Mouse (Mus musculus) limb, embryonic 10.5 days (tissue): ENCODE data around the gene Smim24. TPM values are rescaled to one million over a fixed set of nuclear protein-coding genes. Genes with fewer than 3 reads are reported as not detected.

Experiments
- DNase-seq: peaks from one replicate; pipeline ENCODE4 v3.0.0-alpha.2; 2017; ENCODE audit warnings: low spot score
- H3K27ac ChIP-seq: fragments of 300-500 bp; sonication (generic); 2 replicates; pipeline ENCODE4 v1.5.1; 2016; ENCODE audit warnings: mild to moderate bottlenecking
- H3K27me3 ChIP-seq: fragments of 300-500 bp; sonication (generic); 2 replicates; pipeline ENCODE4 v1.6.1; 2016; ENCODE audit warnings: low read depth, mild to moderate bottlenecking; ENCODE audit not compliant: poor library complexity, severe bottlenecking
- H3K36me3 ChIP-seq: fragments of 300-500 bp; sonication (generic); 2 replicates; pipeline ENCODE4 v1.6.1; 2016; ENCODE audit warnings: mild to moderate bottlenecking, moderate library complexity
- H3K4me1 ChIP-seq: fragments of 300-500 bp; sonication (generic); 2 replicates; pipeline ENCODE4 v1.6.1; 2016
- H3K4me3 ChIP-seq: fragments of 300-500 bp; sonication (generic); 2 replicates; pipeline ENCODE4 v1.5.1; 2016; ENCODE audit warnings: mild to moderate bottlenecking, moderate library complexity
- H3K9me3 ChIP-seq: fragments of 300-500 bp; sonication (generic); replicated peaks from 2 replicates; pipeline ENCODE4 v1.6.1; 2016; ENCODE audit warnings: mild to moderate bottlenecking
- WGBS: fragments of 180-500 bp; shearing (Covaris S2); methylation state at CpG from one replicate; pipeline ENCODE4 v1.1.7; 2016; 5-methylcytosine and 5-hydroxymethylcytosine counted together
- polyA plus RNA-seq: library from polyadenylated mRNA; unstranded; fragments of >200 nt; fragmentation: Nextera tagmentation; extraction: Ambion mirVana; gene quantifications from 2 replicates; pipeline ENCODE4 v1.2.1, GENCODE M21; 2016

Smim24 gene
- 1.9 and 2.9 TPM in 2 replicates for polyA plus RNA-seq

DNA sequence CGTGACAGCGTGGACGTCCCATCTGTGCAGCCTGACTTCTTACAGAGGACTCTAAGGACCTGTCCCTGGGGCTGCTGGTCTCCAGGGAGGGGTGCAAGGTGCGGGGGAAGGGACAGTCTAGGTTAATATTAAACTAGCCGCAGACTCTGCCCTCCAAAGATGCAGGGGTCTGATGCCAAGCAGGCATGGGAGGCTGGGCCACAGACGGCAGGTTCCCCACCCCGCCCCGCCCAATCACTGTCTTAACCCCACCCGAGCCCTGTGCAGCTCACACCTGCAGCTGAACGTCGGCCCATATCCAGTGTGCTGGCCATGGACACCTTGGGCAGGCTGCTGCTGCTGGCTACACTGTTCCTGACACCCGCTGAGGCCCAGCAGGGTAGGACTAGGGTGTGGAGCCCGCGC, at the start of gene Smim24:
Smim24 (plus strand) TSS at position 271 of the 405 bp plus-strand sequence.
- Histone ChIP-seq H3K4me1 (peaks cover 26% of the 10 kb centered on the region), H3K27me3 (peaks cover 16% of the 10 kb centered on the region), H3K27ac (peak within 1 kb of the TSS; percentile 73), H3K9me3 (no peaks in the 10 kb centered on the region), H3K4me3 (peak within 1 kb of the TSS; percentile 43), H3K36me3 (peaks cover 35% of the 10 kb centered on the region)
- WGBS = 64% methylated on average over 14 of the region's 14 CpGs
- DNase-seq = no peak

DNA sequence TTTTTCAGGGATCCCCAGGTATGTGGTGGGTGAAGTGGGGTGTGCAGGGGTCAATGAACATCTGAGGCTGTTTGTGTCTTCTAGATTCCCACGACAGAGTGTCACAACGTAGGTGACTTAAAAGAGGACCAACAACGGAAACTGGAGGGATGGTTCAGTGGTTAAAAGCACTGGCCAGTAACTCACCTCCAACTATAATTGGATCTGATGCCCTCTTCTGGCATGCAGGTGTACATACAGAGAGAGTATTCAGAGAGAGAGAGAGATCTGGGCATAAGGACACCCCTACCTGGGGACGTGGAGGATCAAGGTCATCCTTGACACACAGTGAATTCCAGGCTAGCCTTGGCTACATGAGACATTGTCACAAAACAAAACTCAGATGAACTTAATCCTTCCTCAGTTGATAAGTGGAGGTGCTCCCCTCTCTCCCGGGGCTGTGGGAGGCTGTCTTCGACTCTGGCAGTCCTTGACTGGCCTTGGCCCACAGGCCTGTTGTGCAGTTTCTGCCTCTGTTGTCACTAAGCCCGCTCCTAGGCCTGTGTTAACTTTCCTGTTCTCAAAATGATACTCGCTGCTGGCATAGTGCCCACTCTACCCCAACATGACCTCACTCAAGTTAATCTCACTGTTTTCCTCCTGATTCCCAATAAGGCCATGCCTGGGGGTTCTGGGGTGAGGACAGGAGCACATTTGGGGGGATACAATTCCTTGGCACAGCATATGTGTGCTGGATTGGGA, 48.3 kb upstream of the Smim24 start:
- WGBS = 58% methylated on average over 8 of the region's 8 CpGs
- no peak overlapping the region for H3K27ac ChIP-seq
- H3K4me3 ChIP-seq = peak overlapping the region; percentile 11; the same call in 1 of the 2 replicates

DNA sequence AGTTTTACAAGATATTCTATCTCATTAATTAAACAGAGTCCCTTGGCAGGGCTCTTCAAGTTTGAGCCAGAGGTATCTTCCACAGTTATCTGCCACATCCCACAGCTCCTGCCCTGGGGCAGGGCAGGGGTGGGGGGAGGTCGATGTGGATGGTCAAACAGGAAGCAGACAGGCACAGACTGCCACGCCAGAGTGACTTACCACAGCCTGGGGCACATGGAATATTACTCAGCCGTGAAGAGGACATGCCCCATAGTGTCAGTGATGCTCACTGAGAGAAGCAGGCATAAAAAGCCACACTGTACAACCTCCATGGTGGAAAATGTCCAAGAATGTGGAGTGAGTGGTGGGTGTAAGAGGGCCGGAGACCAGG, 47.7 kb upstream of the Smim24 start:
- H3K27ac ChIP-seq = no peak overlapping the region
- peaks cover 78% of the 10 kb centered on the region for H3K27me3 ChIP-seq
- peaks cover 32% of the 10 kb centered on the region for H3K36me3 ChIP-seq
- no peak for DNase-seq
- H3K4me3 ChIP-seq = peak overlapping the region; percentile 11; the same call in 1 of the 2 replicates
- peaks cover 58% of the 10 kb centered on the region for H3K4me1 ChIP-seq
- WGBS = 88% methylated on average over 4 of the region's 4 CpGs
- H3K9me3 ChIP-seq = no peaks in the 10 kb centered on the region

More for the DNA sequence above, 48.3 kb upstream of the Smim24 start:
- Histone ChIP-seq H3K9me3 (no peaks in the 10 kb centered on the region), H3K36me3 (peaks cover 32% of the 10 kb centered on the region), H3K27me3 (peaks cover 82% of the 10 kb centered on the region), H3K4me1 (peaks cover 53% of the 10 kb centered on the region)
- DNase-seq = no peak

DNA sequence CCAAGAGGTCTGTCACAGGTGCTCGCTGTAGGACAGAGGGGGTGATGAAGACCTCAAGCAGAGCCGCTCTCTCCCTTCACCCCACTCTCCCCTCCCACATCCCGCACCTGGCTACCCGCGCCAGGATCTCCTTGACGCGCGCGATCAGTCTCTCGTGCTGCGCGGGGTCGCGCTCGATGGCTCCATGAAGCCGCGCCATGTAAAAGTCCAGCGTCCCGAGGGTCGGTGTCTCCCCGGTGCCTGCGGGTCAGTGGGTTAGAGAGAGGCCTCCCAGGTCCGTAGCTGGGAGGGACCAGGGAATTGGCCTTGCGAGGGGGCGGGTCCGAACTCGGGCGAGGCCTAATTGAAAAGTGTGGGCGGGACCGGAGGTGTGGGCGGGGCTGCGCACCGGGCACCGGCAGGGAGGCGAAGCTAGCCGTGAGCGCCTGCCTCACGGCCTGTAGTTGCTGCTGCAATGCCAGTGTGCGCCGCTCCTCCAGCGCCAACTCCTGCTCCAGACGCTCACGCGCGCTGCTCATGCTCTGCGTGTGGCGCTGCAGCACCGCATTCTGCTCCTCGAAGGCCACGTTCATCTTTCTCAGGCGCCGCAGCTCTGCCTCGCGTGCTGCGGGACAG, 46.3 kb upstream of the Smim24 start:
- peak; percentile 84 for DNase-seq
- peak overlapping the region; percentile 38 for H3K27ac ChIP-seq
- peak overlapping the region; percentile 47 for H3K4me3 ChIP-seq
- H3K27me3 ChIP-seq = peaks cover 64% of the 10 kb centered on the region
- 4% methylated on average over 55 of the region's 55 CpGs for WGBS
- no peaks in the 10 kb centered on the region for H3K9me3 ChIP-seq
- H3K36me3 ChIP-seq = peaks cover 32% of the 10 kb centered on the region
- H3K4me1 ChIP-seq = peaks cover 59% of the 10 kb centered on the region

DNA sequence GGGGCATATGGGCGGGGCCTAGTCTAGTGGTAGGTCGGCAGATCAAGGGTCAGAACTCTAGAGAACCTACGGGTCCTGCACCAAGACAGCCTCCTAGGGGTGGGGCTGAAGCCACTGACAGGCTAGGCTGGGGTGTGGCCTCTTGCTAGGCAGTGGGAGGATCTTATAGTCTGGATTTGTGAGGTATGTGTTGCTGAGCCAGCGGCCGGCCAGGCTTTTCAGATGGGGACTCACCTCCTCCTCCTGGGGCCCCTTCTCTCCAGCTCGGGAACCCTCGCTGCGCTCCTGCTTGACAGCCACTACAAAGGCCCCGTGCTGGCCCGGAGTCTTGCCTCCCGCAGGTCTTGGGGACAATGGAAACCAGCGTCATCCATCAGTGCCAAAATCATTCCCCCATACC, 43.7 kb upstream of the Smim24 start:
- peak overlapping the region; percentile 95 for H3K27ac ChIP-seq
- DNase-seq = no peak
- WGBS = 6% methylated on average over 12 of the region's 12 CpGs

DNA sequence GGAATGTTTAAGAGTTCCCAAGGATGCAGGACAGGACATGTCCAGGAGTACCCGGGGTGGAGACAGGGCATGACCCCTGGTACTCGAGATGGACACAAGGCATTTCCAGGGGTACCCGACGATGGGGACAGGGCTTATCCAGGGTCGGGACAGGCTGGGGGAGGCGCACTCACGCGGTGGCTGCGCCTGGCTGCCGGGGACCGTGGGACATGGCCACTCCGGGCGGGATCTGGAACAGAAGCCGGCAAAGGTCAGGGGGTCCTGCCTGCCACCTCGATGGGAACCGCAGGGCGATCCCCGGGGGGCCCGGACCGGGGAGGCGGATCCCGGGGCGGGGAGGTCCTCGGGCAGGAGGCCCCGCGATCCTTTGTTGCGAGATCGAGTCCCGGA, 42.9 kb upstream of the Smim24 start:
- Histone ChIP-seq H3K9me3 (no peaks in the 10 kb centered on the region), H3K27me3 (peaks cover 31% of the 10 kb centered on the region), H3K4me1 (peaks cover 69% of the 10 kb centered on the region), H3K4me3 (peak overlapping the region; percentile 97), H3K27ac (peak overlapping the region; percentile 95), H3K36me3 (peaks cover 32% of the 10 kb centered on the region)
- under 1% methylated on average over 29 of the region's 29 CpGs for whole genome bisulfite sequencing
- DNase-seq = no peak

More for the DNA sequence above, 43.7 kb upstream of the Smim24 start:
- peaks cover 32% of the 10 kb centered on the region for H3K36me3 ChIP-seq
- peak overlapping the region; percentile 97 for H3K4me3 ChIP-seq
- H3K27me3 ChIP-seq = peaks cover 39% of the 10 kb centered on the region
- H3K4me1 ChIP-seq = peaks cover 61% of the 10 kb centered on the region
- no peaks in the 10 kb centered on the region for H3K9me3 ChIP-seq

DNA sequence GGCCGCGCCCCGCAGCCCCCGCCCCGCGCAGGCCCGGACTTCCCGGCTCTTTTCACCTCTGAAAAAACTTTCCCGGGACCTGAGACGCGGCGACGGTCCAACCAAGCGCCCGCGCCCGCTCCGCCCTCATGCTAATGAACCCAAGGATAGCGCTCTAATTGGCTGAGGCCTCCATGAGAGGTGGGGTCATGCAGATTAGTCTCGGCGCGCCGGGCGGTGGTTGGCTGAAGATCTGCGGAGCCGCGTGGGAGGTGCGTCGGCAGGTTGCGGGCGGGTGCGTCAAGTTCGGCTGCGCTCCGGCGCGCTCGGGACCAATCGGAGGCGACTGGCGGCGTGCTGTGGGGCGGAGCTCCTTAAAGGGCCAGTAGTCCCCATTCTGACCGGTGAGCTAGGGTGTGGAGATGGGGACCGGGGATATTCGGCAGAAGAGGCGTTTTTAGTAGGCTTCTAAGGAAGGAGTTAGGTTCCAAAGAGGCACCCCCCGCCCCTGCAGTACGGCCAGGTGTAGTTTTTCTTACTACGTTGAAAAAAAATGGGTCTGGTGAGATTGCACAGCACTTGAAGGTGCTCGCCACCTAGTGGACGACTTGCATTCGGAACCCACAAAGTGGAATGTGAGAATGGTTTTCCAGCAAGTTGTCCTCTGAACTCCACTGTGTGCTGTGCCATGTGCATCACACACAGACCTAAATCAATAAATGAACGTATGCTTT, 42.3 kb upstream of the Smim24 start, which contains the start of gene Hmg20b:
Hmg20b (minus strand) TSS at position 130 of the 713 bp plus-strand sequence.
- Histone ChIP-seq H3K4me3 (peak within 1 kb of the TSS; percentile 97), H3K9me3 (no peaks in the 10 kb centered on the region), H3K27ac (peak within 1 kb of the TSS; percentile 95), H3K36me3 (peaks cover 27% of the 10 kb centered on the region), H3K4me1 (peaks cover 75% of the 10 kb centered on the region), H3K27me3 (peaks cover 25% of the 10 kb centered on the region)
- WGBS = under 1% methylated on average over 54 of the region's 54 CpGs
- peak; percentile 99 for DNase-seq

DNA sequence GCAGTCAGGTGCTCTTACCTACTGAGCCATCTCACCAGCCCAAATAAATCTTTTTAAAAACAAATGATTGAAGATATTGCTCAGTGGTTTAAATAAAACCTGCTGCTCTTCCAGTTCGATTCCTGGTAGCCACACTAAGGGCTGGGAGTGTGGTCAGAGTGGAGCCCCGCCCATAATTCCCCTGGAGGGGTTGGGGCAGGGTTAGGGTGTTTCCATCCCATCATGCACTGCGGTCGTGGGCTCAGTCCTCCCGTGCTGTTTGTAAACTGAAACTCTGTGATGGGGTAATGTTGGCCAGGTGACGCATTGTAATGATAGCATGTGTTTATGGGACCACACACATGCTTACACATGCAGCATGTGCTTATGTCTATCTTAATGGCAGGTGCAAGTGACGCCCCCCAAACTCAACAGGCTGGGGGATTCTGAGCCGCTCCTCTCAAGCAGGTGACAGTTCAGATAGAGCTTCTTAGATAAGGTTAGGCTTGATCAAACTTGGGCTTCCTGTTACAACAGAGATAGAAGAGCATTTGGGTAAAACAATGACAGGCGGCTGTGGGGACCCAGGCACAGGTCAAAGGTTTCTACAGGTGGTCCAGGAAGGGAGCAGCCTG, 41.1 kb upstream of the Smim24 start:
- Histone ChIP-seq H3K36me3 (peaks cover 20% of the 10 kb centered on the region), H3K27me3 (peaks cover 27% of the 10 kb centered on the region), H3K4me1 (peaks cover 69% of the 10 kb centered on the region), H3K27ac (no peak overlapping the region), H3K9me3 (no peaks in the 10 kb centered on the region), H3K4me3 (no peak overlapping the region)
- no peak for DNase-seq
- WGBS = 24% methylated on average over 9 of the region's 9 CpGs

DNA sequence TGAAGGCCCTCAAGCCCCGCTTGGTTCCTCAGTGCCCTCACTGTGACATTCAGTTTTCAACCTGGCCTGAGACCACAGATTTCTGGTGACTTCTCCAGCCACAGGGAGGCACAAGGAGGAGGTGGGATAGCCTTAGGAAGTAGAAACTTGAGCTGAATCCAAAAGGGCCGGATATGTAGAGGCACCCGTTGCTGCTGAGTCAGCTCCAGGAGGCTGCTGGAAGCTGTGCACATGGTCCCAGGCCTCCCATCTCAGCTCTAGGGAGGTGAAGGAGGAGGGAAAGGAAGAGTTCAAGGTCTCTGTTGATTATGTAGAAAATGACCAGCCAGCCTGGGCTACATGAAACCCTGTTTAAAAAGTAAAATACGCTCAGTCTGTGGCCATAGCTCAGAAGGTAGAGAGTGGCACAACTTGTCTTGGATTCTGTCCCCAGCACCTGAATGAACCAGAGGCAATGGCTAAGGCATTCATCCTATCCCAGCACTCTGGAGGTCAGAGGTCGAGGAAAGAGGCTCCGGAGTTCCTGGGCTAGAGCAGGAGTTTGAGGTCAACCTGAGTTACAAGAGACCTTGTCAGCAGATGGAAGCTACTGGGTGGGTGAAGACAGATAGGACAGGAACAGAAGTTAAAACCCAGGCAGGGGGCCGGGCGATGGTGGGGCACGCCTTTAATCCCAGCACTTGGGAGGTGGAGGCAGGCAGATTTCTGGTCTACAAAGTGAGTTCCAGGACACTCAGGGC, 37.9 kb upstream of the Smim24 start:
- Histone ChIP-seq H3K9me3 (no peaks in the 10 kb centered on the region), H3K4me3 (no peak overlapping the region), H3K36me3 (no peaks in the 10 kb centered on the region), H3K4me1 (peaks cover 70% of the 10 kb centered on the region), H3K27ac (no peak overlapping the region), H3K27me3 (peaks cover 30% of the 10 kb centered on the region)
- DNase-seq = no peak
- WGBS = 71% methylated on average over 9 of the region's 9 CpGs

DNA sequence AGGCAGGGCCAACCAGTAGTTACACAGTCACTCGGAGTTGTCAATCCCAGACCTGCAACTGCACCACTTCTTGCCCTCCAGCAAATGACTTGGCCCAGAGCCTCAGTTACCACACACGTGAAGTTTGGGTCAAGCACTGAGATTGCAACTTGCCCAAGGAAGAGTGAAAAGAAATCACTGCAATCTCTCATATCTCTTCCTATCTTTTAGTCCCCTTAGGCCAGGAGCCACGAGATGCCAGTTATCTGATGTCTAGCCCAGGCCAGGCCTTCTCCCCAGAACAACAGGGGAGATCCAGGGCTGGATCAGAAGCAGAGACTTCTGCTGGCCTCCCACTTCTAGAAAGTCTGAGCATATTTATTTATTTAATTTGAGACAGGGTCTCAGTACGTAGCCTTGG, 37.3 kb upstream of the Smim24 start:
- Histone ChIP-seq H3K27me3 (peaks cover 30% of the 10 kb centered on the region), H3K27ac (no peak overlapping the region), H3K36me3 (no peaks in the 10 kb centered on the region), H3K4me3 (no peak overlapping the region), H3K9me3 (no peaks in the 10 kb centered on the region), H3K4me1 (peaks cover 68% of the 10 kb centered on the region)
- no peak for DNase-seq
- 80% methylated on average over 4 of the region's 4 CpGs for WGBS

DNA sequence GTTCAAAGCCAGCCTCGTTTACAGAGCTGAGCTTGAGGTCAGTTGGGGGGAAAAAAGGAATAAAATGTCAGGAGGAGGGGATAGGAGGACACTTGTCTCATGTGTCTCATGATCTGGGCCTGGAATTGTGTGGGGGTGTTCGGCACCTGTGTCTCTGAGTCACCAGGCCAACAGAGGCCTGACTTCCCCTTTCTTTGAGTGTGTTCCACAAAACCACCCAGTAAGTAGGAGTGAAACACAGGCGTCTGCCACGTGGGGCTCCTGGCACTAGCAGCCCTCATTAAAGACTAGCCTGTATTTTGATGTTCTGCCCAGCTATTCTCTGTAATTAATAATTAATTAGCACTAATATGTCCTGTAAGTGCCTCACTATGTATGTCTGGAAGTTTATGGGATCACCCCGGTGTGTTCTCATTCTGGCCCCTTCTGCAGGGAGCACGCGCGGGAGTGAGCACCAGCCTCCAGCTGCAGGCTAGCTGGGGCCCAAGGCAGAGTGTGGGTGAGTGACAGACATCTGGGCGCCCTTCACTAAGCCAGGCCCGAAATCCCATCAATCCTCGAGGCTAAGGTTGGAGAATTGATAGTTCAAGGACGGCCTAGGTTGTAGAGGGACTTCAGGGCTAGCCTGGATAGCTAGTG, 36.4 kb upstream of the Smim24 start:
- peaks cover 71% of the 10 kb centered on the region for H3K4me1 ChIP-seq
- no peaks in the 10 kb centered on the region for H3K9me3 ChIP-seq
- H3K27me3 ChIP-seq = peaks cover 30% of the 10 kb centered on the region
- DNase-seq = no peak
- H3K27ac ChIP-seq = peak overlapping the region; percentile 61
- 59% methylated on average over 12 of the region's 12 CpGs for WGBS
- H3K4me3 ChIP-seq = peak overlapping the region; percentile 82
- 0 out of 2 replicates have a peak, but pooled peaks cover 6% of the 10 kb centered on the region for H3K36me3 ChIP-seq
